Mouse (Mus musculus) midbrain, embryonic 16.5 days (tissue): ENCODE results near the gene Mettl5. TPM values are rescaled to one million over a fixed set of nuclear protein-coding genes. Genes with fewer than 3 reads are reported as not detected.

Experiments used
- ATAC-seq: fragments of 200-750 bp; cut with Nextera tagmentation; 2 replicates; pipeline ENCODE4 v1.8.0; 2017; ENCODE audit warnings: moderate TSS enrichment
- H3K27ac ChIP-seq: fragments of 300-500 bp; sonication (generic); 2 replicates; pipeline ENCODE4 v1.5.1; 2014; ENCODE audit warnings: mild to moderate bottlenecking, low read length, mixed read lengths
- H3K27me3 ChIP-seq: fragments of 300-500 bp; sonication (generic); 2 replicates; pipeline ENCODE4 v1.6.1; 2014; ENCODE audit warnings: low read depth, low read length, mixed read lengths; ENCODE audit not compliant: control insufficient read depth, insufficient read depth
- H3K36me3 ChIP-seq: fragments of 300-500 bp; sonication (generic); 2 replicates; pipeline ENCODE4 v1.6.1; 2014; ENCODE audit warnings: mild to moderate bottlenecking, low read length, moderate library complexity, mixed read lengths; ENCODE audit not compliant: control insufficient read depth, insufficient read depth
- H3K4me1 ChIP-seq: fragments of 300-500 bp; sonication (generic); 2 replicates; pipeline ENCODE4 v1.6.1; 2014; ENCODE audit warnings: mild to moderate bottlenecking, low read length, mixed read lengths; ENCODE audit not compliant: control insufficient read depth, insufficient read depth
- H3K4me2 ChIP-seq: fragments of 300-500 bp; sonication (generic); 2 replicates; pipeline ENCODE4 v1.6.1; 2014; ENCODE audit warnings: mild to moderate bottlenecking, low read length, mixed read lengths
- H3K4me3 ChIP-seq: fragments of 300-500 bp; sonication (generic); 2 replicates; pipeline ENCODE4 v1.5.1; 2014; ENCODE audit warnings: low read depth, mild to moderate bottlenecking, low read length, moderate library complexity, mixed read lengths
- H3K9ac ChIP-seq: fragments of 300-500 bp; sonication (generic); 2 replicates; pipeline ENCODE4 v1.6.1; 2014; ENCODE audit warnings: low read depth, low read length, mixed read lengths
- H3K9me3 ChIP-seq: fragments of 300-500 bp; sonication (generic); replicated peaks from 2 replicates; pipeline ENCODE4 v1.6.1; 2014; ENCODE audit warnings: mild to moderate bottlenecking, low read length, mixed read lengths; ENCODE audit not compliant: control insufficient read depth, poor library complexity, severe bottlenecking
- WGBS: fragments of 180-500 bp; shearing (Covaris S2); extraction: QIAGEN DNeasy Blood & Tissue Kit; methylation state at CpG from one replicate; pipeline ENCODE4 v1.1.7; 2014; 5-methylcytosine and 5-hydroxymethylcytosine counted together
- polyA plus RNA-seq: library from polyadenylated mRNA; unstranded; fragments of >200 nt; fragmentation: Nextera tagmentation; extraction: Ambion mirVana; gene quantifications from 2 replicates; pipeline ENCODE4 v1.2.1, GENCODE M21; 2015

The Mettl5 gene
- polyA plus RNA-seq, 1 experiment from 2014 or later: 32.5 TPM

- peaks cover 24% of the 10 kb centered on the region for H3K4me1 ChIP-seq
- peak overlapping the region; percentile 88; the same call in 1 of the 2 replicates for H3K27ac ChIP-seq
- H3K9me3 ChIP-seq: no peaks in the 10 kb centered on the region
- ATAC-seq: no peak
- peak overlapping the region; percentile 79 for H3K4me3 ChIP-seq
- H3K4me2 ChIP-seq: peak overlapping the region; percentile 76
- H3K9ac ChIP-seq: peak overlapping the region; percentile 94
- no peaks in the 10 kb centered on the region for H3K27me3 ChIP-seq
- WGBS: 4% methylated on average over 11 of the region's 13 CpGs
- peaks cover 6% of the 10 kb centered on the region for H3K36me3 ChIP-seq
Observed at GRCm38 (mm10) chr2:69862117-69862657, 23.2 kb downstream of the Mettl5 start.

- peak; percentile 98 for ATAC-seq
- under 1% methylated on average over 52 of the region's 66 CpGs for WGBS
- peak within 1 kb of the TSS; percentile 79 for H3K4me3 ChIP-seq
- H3K9me3 ChIP-seq: no peaks in the 10 kb centered on the region
- H3K9ac ChIP-seq: peak within 1 kb of the TSS; percentile 94
- H3K27me3 ChIP-seq: no peaks in the 10 kb centered on the region
- peak within 1 kb of the TSS; percentile 88 for H3K27ac ChIP-seq
- peak within 1 kb of the TSS; percentile 76 for H3K4me2 ChIP-seq
- H3K4me1 ChIP-seq: peaks cover 24% of the 10 kb centered on the region
- H3K36me3 ChIP-seq: 0 out of 2 replicates have a peak, but pooled peaks cover 3% of the 10 kb centered on the region
Observed at GRCm38 (mm10) chr2:69861485-69862091, 23.8 kb downstream of the Mettl5 start, which contains the start of gene Ssb. TSS of gene Ssb (plus strand) at chr2:69861562.

- H3K4me3 ChIP-seq: peak overlapping the region; percentile 79
- WGBS: 10% methylated on average over 13 of the region's 13 CpGs
- no peaks in the 10 kb centered on the region for H3K9me3 ChIP-seq
Observed at GRCm38 (mm10) chr2:69860972-69861452, 24.4 kb downstream of the Mettl5 start.

GRCm38 (mm10) chr2:69857882-69858281 is 27.5 kb downstream of the Mettl5 start:
- ATAC-seq: no peak
- Histone ChIP-seq H3K4me3 (no peak overlapping the region), H3K27me3 (no peaks in the 10 kb centered on the region), H3K4me2 (no peak overlapping the region), H3K9me3 (no peaks in the 10 kb centered on the region), H3K36me3 (no peaks in the 10 kb centered on the region), H3K9ac (no peak overlapping the region), H3K4me1 (peaks cover 9% of the 10 kb centered on the region), H3K27ac (no peak overlapping the region)
- WGBS: 79% methylated on average over 1 of the region's 1 CpGs

More at GRCm38 (mm10) chr2:69860972-69861452, 24.4 kb downstream of the Mettl5 start:
- ATAC-seq: peak; percentile 82
- H3K9ac ChIP-seq: peak overlapping the region; percentile 42
- no peaks in the 10 kb centered on the region for H3K27me3 ChIP-seq
- H3K4me2 ChIP-seq: peak overlapping the region; percentile 52
- H3K36me3 ChIP-seq: no peaks in the 10 kb centered on the region
- H3K4me1 ChIP-seq: peaks cover 24% of the 10 kb centered on the region
- peak overlapping the region; percentile 70 for H3K27ac ChIP-seq

- Histone ChIP-seq H3K27me3 (no peaks in the 10 kb centered on the region), H3K27ac (no peak overlapping the region), H3K9ac (no peak overlapping the region), H3K4me3 (no peak overlapping the region), H3K4me1 (peaks cover 2% of the 10 kb centered on the region; the same call in 1 of the 2 replicates), H3K9me3 (no peaks in the 10 kb centered on the region), H3K36me3 (no peaks in the 10 kb centered on the region), H3K4me2 (no peak overlapping the region)
- ATAC-seq: no peak
- 67% methylated on average over 8 of the region's 8 CpGs for WGBS
Observed at GRCm38 (mm10) chr2:69856392-69856791, 29.0 kb downstream of the Mettl5 start.

- no peak overlapping the region for H3K9ac ChIP-seq
- no peaks in the 10 kb centered on the region for H3K36me3 ChIP-seq
- ATAC-seq: no peak
- H3K4me3 ChIP-seq: no peak overlapping the region
- H3K27ac ChIP-seq: no peak overlapping the region
- H3K4me2 ChIP-seq: no peak overlapping the region
- no peaks in the 10 kb centered on the region for H3K27me3 ChIP-seq
- WGBS: 61% methylated on average over 2 of the region's 2 CpGs
- no peaks in the 10 kb centered on the region for H3K9me3 ChIP-seq
- no peaks in the 10 kb centered on the region for H3K4me1 ChIP-seq
Observed at GRCm38 (mm10) chr2:69851427-69852058, 33.9 kb downstream of the Mettl5 start.

GRCm38 (mm10) chr2:69849215-69849614 is 36.2 kb downstream of the Mettl5 start:
- Histone ChIP-seq H3K27ac (no peak overlapping the region), H3K9me3 (no peaks in the 10 kb centered on the region), H3K4me2 (no peak overlapping the region), H3K9ac (no peak overlapping the region), H3K36me3 (no peaks in the 10 kb centered on the region), H3K4me1 (no peaks in the 10 kb centered on the region), H3K4me3 (no peak overlapping the region), H3K27me3 (no peaks in the 10 kb centered on the region)
- 70% methylated on average over 6 of the region's 6 CpGs for WGBS
- ATAC-seq: no peak

GRCm38 (mm10) chr2:69840261-69840660 is 45.2 kb downstream of the Mettl5 start:
- 21% methylated on average over 6 of the region's 6 CpGs for WGBS
- Histone ChIP-seq H3K36me3 (peaks cover 8% of the 10 kb centered on the region; the same call in 1 of the 2 replicates), H3K27ac (no peak overlapping the region; the same call in 1 of the 2 replicates), H3K27me3 (no peaks in the 10 kb centered on the region), H3K4me2 (no peak overlapping the region), H3K4me1 (no peaks in the 10 kb centered on the region; the same call in 1 of the 2 replicates), H3K4me3 (no peak overlapping the region), H3K9me3 (no peaks in the 10 kb centered on the region), H3K9ac (no peak overlapping the region)
- ATAC-seq: no peak

- H3K9ac ChIP-seq: no peak overlapping the region
- no peak overlapping the region for H3K4me3 ChIP-seq
- no peaks in the 10 kb centered on the region for H3K9me3 ChIP-seq
- H3K4me1 ChIP-seq: no peaks in the 10 kb centered on the region; the same call in 1 of the 2 replicates
- H3K27ac ChIP-seq: no peak overlapping the region
- peaks cover 8% of the 10 kb centered on the region; the same call in 1 of the 2 replicates for H3K36me3 ChIP-seq
- ATAC-seq: no peak
- no peak overlapping the region for H3K4me2 ChIP-seq
- no peaks in the 10 kb centered on the region for H3K27me3 ChIP-seq
Observed at GRCm38 (mm10) chr2:69838707-69839106, 46.7 kb downstream of the Mettl5 start.
